Mouse (Mus musculus): ENCODE measurements around the gene Mpv17l.

DNA sequence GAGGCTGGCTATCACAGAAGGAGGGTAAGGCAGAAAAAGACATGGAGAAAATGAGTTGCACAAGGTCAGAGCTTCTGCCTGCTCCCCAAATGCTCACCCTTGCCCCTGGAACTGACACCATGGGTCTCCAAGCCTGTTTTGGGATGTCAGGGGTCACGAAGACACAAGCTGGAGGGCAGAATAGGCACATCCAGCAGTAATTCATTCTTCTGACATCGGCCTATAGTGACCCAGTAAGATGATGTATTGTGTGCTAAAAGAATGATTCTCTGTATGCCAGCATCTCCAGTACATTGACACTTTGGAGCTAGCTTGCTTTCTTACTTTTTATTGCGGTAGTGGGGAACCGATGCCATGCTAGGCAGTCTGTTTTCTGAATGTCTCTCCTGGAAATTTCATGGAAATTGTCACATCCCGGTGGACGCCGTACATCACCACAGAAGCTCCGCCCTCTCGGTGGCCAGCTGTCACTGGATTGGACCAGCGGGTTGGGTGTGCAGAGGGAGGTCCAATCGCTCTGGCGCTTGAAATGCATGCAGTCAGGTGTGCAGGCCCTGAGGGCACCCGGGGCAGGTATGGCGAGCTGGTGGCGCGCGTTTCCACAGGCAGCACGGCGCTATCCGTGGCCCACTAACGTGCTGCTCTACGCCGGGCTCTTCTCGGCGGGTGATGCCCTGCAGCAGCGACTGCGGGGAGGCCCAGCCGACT is 37.3 kb downstream of the Mpv17l start:
- no peak for TF ChIP-seq CTCF (IDR thresholded peaks at IDR 0.05; ENCODE audit: low read depth, low read length)
- no peak for TF ChIP-seq POLR2A (IDR thresholded peaks at IDR 0.05; ENCODE audit: borderline replicate concordance, low read depth, low read length)
